ENCODE assay signal across 7 mouse cellular contexts in the genomic region with DNA sequence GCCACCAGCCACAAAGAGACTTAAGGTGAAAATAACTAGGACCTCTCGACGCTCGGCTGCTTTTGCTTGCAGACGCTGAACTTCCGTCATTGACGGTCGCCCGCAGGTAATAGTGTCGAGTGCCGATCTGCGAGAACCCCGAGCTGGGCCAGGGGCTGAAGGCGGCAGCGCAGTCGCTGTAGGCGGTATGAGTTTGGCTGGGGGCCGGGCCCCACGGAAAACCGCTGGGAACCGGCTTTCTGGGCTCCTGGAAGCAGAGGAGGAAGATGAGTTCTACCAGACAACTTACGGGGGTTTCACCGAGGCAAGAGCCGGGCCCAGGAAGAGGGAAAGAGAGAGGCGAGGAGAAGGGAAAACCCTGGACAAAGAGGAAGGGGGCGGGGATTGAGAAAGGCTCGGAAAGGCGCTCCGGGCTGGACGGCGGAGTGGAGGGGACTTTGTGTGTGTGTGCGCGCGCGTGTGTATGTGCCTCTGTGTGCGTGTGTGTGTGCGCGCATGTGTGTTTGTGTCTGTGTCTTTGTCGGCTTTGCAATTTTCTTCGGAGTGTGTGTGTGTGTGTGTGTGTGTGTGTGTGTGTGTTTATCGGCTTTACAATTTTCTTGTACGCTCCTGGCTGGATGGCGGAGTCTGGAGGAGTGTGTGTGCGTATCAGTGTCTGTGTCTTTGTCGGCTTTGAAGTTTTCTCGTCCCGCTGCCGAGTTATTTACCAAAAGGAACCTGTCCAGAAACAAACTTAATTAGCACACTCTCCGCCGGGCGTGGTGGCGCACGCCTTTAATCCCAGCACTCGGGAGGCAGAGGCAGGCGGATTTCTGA. TPM values are rescaled to one million over a fixed set of nuclear protein-coding genes. Genes with fewer than 3 reads are reported as not detected.
DNase-seq lines count a peak whose midpoint lies in the region; ATAC-seq lines count a peak whose summit lies in the region.

A gene (plus strand): TSS at position 112 of the 816 bp plus-strand sequence.

- ATAC-seq in intestine, embryonic 16.5 days: peak; percentile 79
- peak; percentile 77 for ATAC-seq in midbrain, embryonic 11.5 days (ENCODE audit: low FRiP score)

- no peaks in the 10 kb centered on the region for H3K36me3 ChIP-seq in intestine, embryonic 16.5 days (ENCODE audit: control insufficient read depth, insufficient read depth, low read length)
- H3K36me3 ChIP-seq in midbrain, embryonic 11.5 days (ENCODE audit: control insufficient read depth, insufficient read depth, low read length): peaks cover 9% of the 10 kb centered on the region; the same call in 1 of the 2 replicates

- peaks cover 9% of the 10 kb centered on the region for H3K4me1 ChIP-seq in intestine, embryonic 16.5 days (ENCODE audit: control insufficient read depth, insufficient read depth, low read length)
- peaks cover 8% of the 10 kb centered on the region for H3K4me1 ChIP-seq in midbrain, embryonic 11.5 days (ENCODE audit: control insufficient read depth, insufficient read depth, low read length)

- intact Hi-C loops in left cerebral cortex, postnatal 36 days (cut with DNase I): no loop called here

- peak; percentile 87 for DNase-seq in adrenal gland, adult 8-10 months
- peak; percentile 92 for DNase-seq in embryo, embryonic 9.5 days (ENCODE audit: extremely low spot score)
- peak; percentile 75 to 88 for DNase-seq in gastrocnemius, postnatal 4 days (ENCODE audit: low spot score in 2 of 2)
- peak; percentile 91 to 94 for DNase-seq in left cerebral cortex, postnatal 36 days (ENCODE audit: low spot score in 2 of 2)
- DNase-seq in midbrain, embryonic 11.5 days (ENCODE audit: low spot score, missing footprints): peak; percentile 98
- DNase-seq in skeletal muscle tissue, adult 2 months (ENCODE audit: low read depth, low spot score): peak; percentile 87

- no peaks in the 10 kb centered on the region for H3K27me3 ChIP-seq in intestine, embryonic 16.5 days (replicated peaks; ENCODE audit: control insufficient read depth, insufficient read depth, low read length)
- no peaks in the 10 kb centered on the region for H3K27me3 ChIP-seq in midbrain, embryonic 11.5 days (ENCODE audit: control insufficient read depth, insufficient read depth, low read length)

- whole genome bisulfite sequencing in intestine, embryonic 16.5 days: under 1% methylated on average over 53 of the region's 54 CpGs
- WGBS in midbrain, embryonic 11.5 days: under 1% methylated on average over 53 of the region's 54 CpGs

- peak within 1 kb of the TSS; percentile 84 for H3K9ac ChIP-seq in intestine, embryonic 16.5 days (ENCODE audit: low read depth, low read length)
- peak within 1 kb of the TSS; percentile 96 for H3K9ac ChIP-seq in midbrain, embryonic 11.5 days (ENCODE audit: low read length)

- peak within 1 kb of the TSS; percentile 80 for H3K4me3 ChIP-seq in intestine, embryonic 16.5 days (ENCODE audit: low read length)
- peak within 1 kb of the TSS; percentile 82 for H3K4me3 ChIP-seq in midbrain, embryonic 11.5 days (ENCODE audit: low read depth, low read length)

- H3K9me3 ChIP-seq in intestine, embryonic 16.5 days (ENCODE audit: control insufficient read depth, low read length): no peaks in the 10 kb centered on the region
- no peaks in the 10 kb centered on the region for H3K9me3 ChIP-seq in midbrain, embryonic 11.5 days (ENCODE audit: control insufficient read depth, low read length)

- H3K4me2 ChIP-seq in intestine, embryonic 16.5 days (ENCODE audit: low read depth, low read length): peak within 1 kb of the TSS; percentile 43
- H3K4me2 ChIP-seq in midbrain, embryonic 11.5 days: peak within 1 kb of the TSS; percentile 40

- H3K27ac ChIP-seq in intestine, embryonic 16.5 days (ENCODE audit: low read length): peak within 1 kb of the TSS; percentile 98
- H3K27ac ChIP-seq in midbrain, embryonic 11.5 days (ENCODE audit: low read depth, low read length): peak within 1 kb of the TSS; percentile 95

RNA-seq across cellular contexts. Expression of the gene that starts here (rescaled TPM):
- 10 to 100 TPM; 54.8 to 72.9 (median 63.4) TPM for total RNA-seq in adrenal gland, adult 8-10 months (2022)
- total RNA-seq in gastrocnemius, postnatal 4 days (2021): 10 to 100 TPM; 62.3 to 71.2 TPM
- polyA plus RNA-seq in intestine, embryonic 16.5 days (2015; fragmentation: Nextera tagmentation; extraction: Ambion mirVana): 110 and 120 TPM in 2 replicates
- 10 to 100 TPM; 39.7 to 46.7 TPM for total RNA-seq in left cerebral cortex, postnatal 36 days (2021)
- polyA plus RNA-seq in midbrain, embryonic 11.5 days (2014; fragmentation: Nextera tagmentation; extraction: Ambion mirVana): 221 and 238 TPM in 2 replicates

Comparison
In these comparisons a context has a peak if more than half of its experiments do, and no peak if none do; other contexts are left out.
1. Peak in every context shown above with its lines: DNase-seq, ATAC-seq, H3K4me3 ChIP-seq and H3K27ac ChIP-seq.